Mouse (Mus musculus) forebrain, postnatal 0 days (tissue): ENCODE data around the gene Romo1. TPM values are rescaled to one million over a fixed set of nuclear protein-coding genes. Genes with fewer than 3 reads are reported as not detected.
A peak's percentile ranks its signal among the peaks of the same experiment; 100 is the strongest.

ENCODE experiments used
- ATAC-seq: fragments of 200-750 bp; cut with Nextera tagmentation; 2 replicates; pipeline ENCODE4 v1.8.0; 2017; ENCODE audit warnings: mild to moderate bottlenecking, moderate library complexity
- DNase-seq: peaks from one replicate; pipeline ENCODE4 v3.0.0-alpha.2; 2015
- H3K27ac ChIP-seq: fragments of 300-500 bp; sonication (generic); 2 replicates; pipeline ENCODE4 v1.5.1; 2014; ENCODE audit warnings: low read depth, mild to moderate bottlenecking, antibody characterized with exemption, low read length, moderate library complexity, mixed read lengths
- H3K27me3 ChIP-seq: fragments of 300-500 bp; sonication (generic); 2 replicates; pipeline ENCODE4 v1.6.1; 2014; ENCODE audit warnings: mild to moderate bottlenecking, low read length, mixed read lengths; ENCODE audit not compliant: insufficient read depth
- H3K36me3 ChIP-seq: fragments of 300-500 bp; sonication (generic); 2 replicates; pipeline ENCODE4 v1.6.1; 2014; ENCODE audit warnings: mild to moderate bottlenecking, moderate library complexity; ENCODE audit not compliant: insufficient read depth
- H3K4me1 ChIP-seq: fragments of 300-500 bp; sonication (generic); 2 replicates; pipeline ENCODE4 v1.6.1; 2014; ENCODE audit warnings: antibody characterized with exemption; ENCODE audit not compliant: insufficient read depth
- H3K4me2 ChIP-seq: fragments of 300-500 bp; sonication (generic); 2 replicates; pipeline ENCODE4 v1.6.1; 2014; ENCODE audit warnings: low read depth, mild to moderate bottlenecking, moderate library complexity
- H3K4me3 ChIP-seq: fragments of 300-500 bp; sonication (generic); 2 replicates; pipeline ENCODE4 v1.5.1; 2014; ENCODE audit warnings: low read depth, low read length, mixed read lengths
- H3K9ac ChIP-seq: fragments of 300-500 bp; sonication (generic); 2 replicates; pipeline ENCODE4 v1.6.1; 2014; ENCODE audit warnings: mild to moderate bottlenecking
- H3K9me3 ChIP-seq: fragments of 300-500 bp; sonication (generic); 2 replicates; pipeline ENCODE4 v1.6.1; 2016; ENCODE audit warnings: low read length
- CTCF ChIP-seq: sonication (generic); IDR thresholded peaks from 2 replicates; pipeline ENCODE4 v1.5.1; 2016; ENCODE audit warnings: antibody characterized with exemption, control low read depth, low read depth
- WGBS: fragments of 180-500 bp; shearing (Covaris S2); extraction: QIAGEN DNeasy Blood & Tissue Kit; methylation state at CpG from one replicate; pipeline ENCODE4 v1.1.7; 2014; 5-methylcytosine and 5-hydroxymethylcytosine counted together
- polyA plus RNA-seq: library from polyadenylated mRNA; unstranded; fragments of >200 nt; fragmentation: Nextera tagmentation; extraction: Ambion mirVana; gene quantifications from 2 replicates; pipeline ENCODE4 v1.2.1, GENCODE M21; 2015
- total RNA-seq: library from RNA; depleted of rRNA; stranded (reverse); fragments of >200 nt; gene quantifications from 2 replicates; pipeline ENCODE4 v1.2.3, GENCODE M21; 2014

Romo1 gene
- total and polyA plus RNA-seq, 2 experiments from 2014 or later = 91.3 to 529 TPM

DNA sequence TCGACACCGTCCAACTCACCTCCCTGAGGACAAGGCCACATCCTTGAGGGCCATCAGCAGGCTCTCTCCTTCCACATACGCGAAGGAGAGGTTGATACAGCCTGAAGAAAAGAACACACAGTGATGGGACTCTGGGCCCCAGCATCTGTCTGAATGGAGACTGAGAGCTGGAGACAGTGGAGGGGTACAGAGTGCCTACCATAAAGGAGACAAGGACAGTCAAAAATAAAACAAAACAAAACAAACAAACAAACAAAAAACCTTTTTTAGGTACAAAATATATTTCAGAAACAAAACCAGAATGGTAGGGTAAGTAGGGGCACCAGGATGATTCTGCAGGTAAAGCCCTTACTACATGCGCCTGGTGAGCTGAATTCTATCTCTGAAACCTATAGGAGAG, 16.8 kb upstream of the Romo1 start, which contains the start of gene Gm28036:
Gene Gm28036, minus strand, starts transcription at position 101 of the 400 bp plus-strand sequence.
- DNase-seq (no peak), ATAC-seq (no peak)
- no peaks in the 10 kb centered on the region for H3K27me3 ChIP-seq
- peaks cover 41% of the 10 kb centered on the region for H3K36me3 ChIP-seq
- H3K9me3 ChIP-seq = no peaks in the 10 kb centered on the region
- no peak for TF ChIP-seq CTCF
- no peak within 1 kb of the TSS for H3K27ac ChIP-seq
- WGBS = 94% methylated on average over 5 of the region's 5 CpGs
- H3K4me2 ChIP-seq = no peak within 1 kb of the TSS
- no peaks in the 10 kb centered on the region for H3K4me1 ChIP-seq
- H3K9ac ChIP-seq = no peak within 1 kb of the TSS
- H3K4me3 ChIP-seq = no peak within 1 kb of the TSS

DNA sequence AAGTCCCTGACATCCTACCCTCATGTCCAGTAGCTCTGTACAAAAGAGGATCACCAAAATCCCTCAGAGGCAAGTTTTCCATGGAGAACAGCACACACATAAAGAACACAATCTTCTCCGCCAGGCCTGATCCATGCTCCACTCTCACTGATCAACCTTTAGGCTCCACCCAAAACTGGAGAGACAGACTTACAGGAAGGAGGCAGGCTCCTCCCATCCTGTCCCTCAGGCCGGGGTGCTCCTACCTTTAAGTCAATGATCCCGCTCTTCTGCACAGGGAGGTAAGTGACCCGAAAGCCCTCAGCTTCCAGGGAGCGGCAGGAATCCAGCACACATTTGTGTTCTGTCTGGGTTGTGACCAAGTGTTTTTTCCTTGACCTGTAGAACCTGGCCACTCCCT, 9.7 kb upstream of the Romo1 start:
- ATAC-seq = no peak
- Histone ChIP-seq H3K9me3 (no peaks in the 10 kb centered on the region), H3K36me3 (peaks cover 13% of the 10 kb centered on the region; the same call in 1 of the 2 replicates), H3K4me3 (no peak overlapping the region), H3K9ac (no peak overlapping the region), H3K4me2 (no peak overlapping the region), H3K27ac (no peak overlapping the region), H3K27me3 (no peaks in the 10 kb centered on the region), H3K4me1 (no peaks in the 10 kb centered on the region)
- DNase-seq = no peak
- TF ChIP-seq CTCF = no peak
- 92% methylated on average over 5 of the region's 5 CpGs for WGBS

DNA sequence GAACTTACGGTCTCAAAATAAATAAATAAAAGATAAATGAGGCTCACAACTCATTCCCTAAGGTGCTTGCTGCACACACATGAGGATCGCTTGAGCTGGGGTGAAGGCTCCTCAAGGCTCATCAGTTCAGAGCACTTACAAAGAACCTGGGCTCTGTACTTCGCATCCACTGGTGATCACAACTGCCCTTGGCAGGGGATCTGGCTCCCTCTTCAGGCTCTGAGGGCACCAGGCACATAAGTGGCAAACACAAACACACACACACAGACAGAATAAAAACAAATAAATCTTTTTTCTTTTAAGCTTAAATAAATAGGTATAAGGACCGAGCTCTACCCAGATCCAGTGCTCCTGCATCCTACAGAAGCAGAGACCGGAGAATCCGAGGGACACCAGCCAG, 8.1 kb upstream of the Romo1 start:
- Histone ChIP-seq H3K36me3 (peaks cover 13% of the 10 kb centered on the region; the same call in 1 of the 2 replicates), H3K4me1 (no peaks in the 10 kb centered on the region), H3K4me3 (no peak overlapping the region), H3K9me3 (no peaks in the 10 kb centered on the region), H3K27me3 (no peaks in the 10 kb centered on the region), H3K4me2 (no peak overlapping the region), H3K27ac (no peak overlapping the region), H3K9ac (no peak overlapping the region)
- WGBS = 88% methylated on average over 6 of the region's 6 CpGs
- ATAC-seq (no peak), DNase-seq (no peak)
- TF ChIP-seq CTCF = peak; percentile 29; the same call in 1 of the 2 replicates

DNA sequence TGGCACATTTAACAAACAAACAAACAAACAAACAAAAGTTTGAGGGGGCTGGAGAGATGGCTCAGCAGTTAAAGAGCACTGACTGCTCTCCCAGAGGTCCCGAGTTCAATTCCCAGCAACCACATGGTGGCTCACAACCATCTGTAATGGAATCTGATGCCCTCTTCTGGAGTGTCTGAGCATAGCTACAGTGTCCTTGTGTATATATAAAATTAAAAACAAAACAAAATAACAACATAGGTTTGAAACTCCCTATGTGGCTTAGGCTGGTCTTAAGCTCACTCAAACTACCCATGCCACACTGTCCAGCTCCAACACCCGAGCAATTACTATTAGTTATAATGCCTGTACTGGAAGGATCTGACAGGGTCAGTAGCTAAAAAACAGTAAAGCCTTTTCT, 1.0 kb upstream of the Romo1 start:
- Histone ChIP-seq H3K4me1 (peaks cover 4% of the 10 kb centered on the region; the same call in 1 of the 2 replicates), H3K27ac (no peak overlapping the region), H3K27me3 (no peaks in the 10 kb centered on the region), H3K36me3 (peaks cover 24% of the 10 kb centered on the region), H3K4me3 (peak overlapping the region; percentile 67; the same call in 1 of the 2 replicates), H3K4me2 (peak overlapping the region; percentile 83), H3K9me3 (no peaks in the 10 kb centered on the region), H3K9ac (peak overlapping the region; percentile 83)
- ATAC-seq = no peak
- DNase-seq = no peak
- peak; percentile 25; the same call in 1 of the 2 replicates for TF ChIP-seq CTCF
- 72% methylated on average over 2 of the region's 2 CpGs for WGBS

GRCm38 (mm10) chr2:156143367-156143766, 472 bp upstream of the Romo1 start:
- peak overlapping the region; percentile 83 for H3K4me2 ChIP-seq
- H3K4me1 ChIP-seq = peaks cover 4% of the 10 kb centered on the region; the same call in 1 of the 2 replicates
- no peak for DNase-seq
- H3K9me3 ChIP-seq = no peaks in the 10 kb centered on the region
- peak overlapping the region; percentile 83 for H3K9ac ChIP-seq
- H3K36me3 ChIP-seq = peaks cover 27% of the 10 kb centered on the region
- 2% methylated on average over 16 of the region's 16 CpGs for WGBS
- H3K27ac ChIP-seq = peak overlapping the region; percentile 90
- TF ChIP-seq CTCF = no peak
- H3K4me3 ChIP-seq = peak overlapping the region; percentile 67
- H3K27me3 ChIP-seq = no peaks in the 10 kb centered on the region
- ATAC-seq = no peak

DNA sequence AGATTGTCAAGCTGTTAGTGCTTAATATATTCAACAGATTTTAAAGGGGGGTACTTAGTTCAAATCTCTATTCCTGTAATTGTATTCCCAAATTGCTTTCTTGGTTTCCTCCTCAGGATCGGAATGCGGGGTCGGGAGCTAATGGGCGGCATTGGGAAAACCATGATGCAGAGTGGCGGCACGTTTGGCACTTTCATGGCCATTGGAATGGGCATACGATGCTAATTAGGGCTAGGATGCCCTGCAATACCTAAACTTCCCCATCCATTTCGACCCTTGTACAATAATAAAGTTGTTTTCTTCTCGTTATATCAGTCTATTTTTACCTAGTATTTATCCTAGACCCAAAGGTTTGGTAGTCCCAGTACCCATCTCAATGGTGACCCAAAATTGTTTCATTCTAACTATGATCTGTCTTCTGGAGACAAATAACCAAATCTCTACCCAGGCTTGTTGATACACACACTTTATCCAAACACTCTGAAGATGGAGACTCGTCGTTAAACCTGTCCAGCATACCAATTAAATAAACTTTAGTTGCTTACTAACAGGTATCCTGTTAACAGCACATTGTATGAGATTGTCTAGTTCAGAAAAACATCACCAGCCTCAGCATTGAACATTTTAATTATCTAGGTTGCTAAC, 1.8 kb downstream of the Romo1 start:
- peaks cover 4% of the 10 kb centered on the region; the same call in 1 of the 2 replicates for H3K4me1 ChIP-seq
- DNase-seq (no peak), ATAC-seq (no peak)
- H3K9ac ChIP-seq = no peak overlapping the region
- no peaks in the 10 kb centered on the region for H3K27me3 ChIP-seq
- no peak overlapping the region for H3K27ac ChIP-seq
- peak overlapping the region; percentile 83; the same call in 1 of the 2 replicates for H3K4me2 ChIP-seq
- no peak overlapping the region for H3K4me3 ChIP-seq
- TF ChIP-seq CTCF = no peak
- WGBS = 47% methylated on average over 11 of the region's 11 CpGs
- no peaks in the 10 kb centered on the region for H3K9me3 ChIP-seq
- H3K36me3 ChIP-seq = peaks cover 36% of the 10 kb centered on the region

DNA sequence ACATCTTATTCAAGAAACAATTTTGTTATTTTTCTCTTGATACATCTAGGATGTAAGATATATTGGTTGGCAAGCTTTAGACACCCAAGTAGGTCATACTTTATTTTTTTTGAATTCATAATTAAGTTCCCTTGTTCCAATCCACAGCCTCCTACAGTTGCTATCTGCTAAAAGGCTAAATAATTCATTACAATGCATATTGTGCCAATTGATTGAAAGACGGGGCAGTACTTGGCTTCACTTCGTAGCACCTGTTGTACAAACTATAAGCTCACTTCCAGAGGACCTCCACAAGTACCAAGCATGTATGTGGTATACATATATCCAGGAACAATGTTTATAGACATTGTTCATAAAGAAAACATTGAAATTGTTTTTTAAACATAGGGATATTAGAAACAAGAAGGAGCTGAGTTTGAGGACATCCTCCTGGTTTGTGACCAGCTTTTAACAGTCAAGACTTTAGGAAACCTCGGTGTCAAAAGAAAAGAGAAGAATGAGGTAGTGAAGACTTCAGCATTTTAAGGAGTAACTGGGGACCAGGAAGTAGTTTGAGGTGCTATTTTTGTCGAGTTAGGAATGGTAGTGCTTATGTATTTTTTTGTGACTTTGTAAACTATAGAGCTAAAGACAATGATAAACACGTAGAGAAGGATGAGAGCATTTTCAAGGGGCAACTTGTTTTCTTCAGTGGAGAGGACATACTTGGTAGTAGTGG, 2.6 kb downstream of the Romo1 start:
- 61% methylated on average over 5 of the region's 5 CpGs for WGBS
- TF ChIP-seq CTCF = no peak
- Histone ChIP-seq H3K9ac (no peak overlapping the region), H3K27me3 (no peaks in the 10 kb centered on the region), H3K4me3 (no peak overlapping the region), H3K9me3 (no peaks in the 10 kb centered on the region), H3K4me2 (no peak overlapping the region), H3K27ac (no peak overlapping the region), H3K36me3 (peaks cover 37% of the 10 kb centered on the region), H3K4me1 (peaks cover 4% of the 10 kb centered on the region; the same call in 1 of the 2 replicates)
- DNase-seq = no peak
- ATAC-seq = no peak
